Mouse (Mus musculus) stomach, embryonic 16.5 days (tissue): ENCODE results near the gene Tfip11. TPM values are rescaled to one million over a fixed set of nuclear protein-coding genes. Genes with fewer than 3 reads are reported as not detected.

Experiments used
- ATAC-seq: fragments of 200-750 bp; cut with Nextera tagmentation; 2 replicates; pipeline ENCODE4 v1.8.0; 2017; ENCODE audit warnings: moderate number of reproducible peaks, moderate TSS enrichment; ENCODE audit not compliant: insufficient read depth, low FRiP score
- H3K27ac ChIP-seq: fragments of 300-500 bp; sonication (generic); 2 replicates; pipeline ENCODE4 v1.5.1; 2014; ENCODE audit warnings: low read length
- H3K27me3 ChIP-seq: fragments of 300-500 bp; sonication (generic); 2 replicates; pipeline ENCODE4 v1.6.1; 2014; ENCODE audit warnings: low read length, control low read depth, mixed read lengths; ENCODE audit not compliant: control insufficient read depth, insufficient read depth
- H3K36me3 ChIP-seq: fragments of 300-500 bp; sonication (generic); 2 replicates; pipeline ENCODE4 v1.6.1; 2014; ENCODE audit warnings: low read length; ENCODE audit not compliant: control insufficient read depth, insufficient read depth
- H3K4me1 ChIP-seq: fragments of 300-500 bp; sonication (generic); 2 replicates; pipeline ENCODE4 v1.6.1; 2014; ENCODE audit warnings: low read length, control low read depth, mixed read lengths; ENCODE audit not compliant: control insufficient read depth, insufficient read depth
- H3K4me2 ChIP-seq: fragments of 300-500 bp; sonication (generic); 2 replicates; pipeline ENCODE4 v1.6.1; 2014; ENCODE audit warnings: low read depth, low read length, mixed read lengths
- H3K4me3 ChIP-seq: fragments of 300-500 bp; sonication (generic); replicated peaks from 2 replicates; pipeline ENCODE4 v1.5.1; 2014; ENCODE audit warnings: mild to moderate bottlenecking, low read length
- H3K9ac ChIP-seq: fragments of 300-500 bp; sonication (generic); 2 replicates; pipeline ENCODE4 v1.6.1; 2014; ENCODE audit warnings: low read length
- H3K9me3 ChIP-seq: fragments of 300-500 bp; sonication (generic); replicated peaks from 2 replicates; pipeline ENCODE4 v1.6.1; 2016; ENCODE audit warnings: low read length, control low read depth; ENCODE audit not compliant: control insufficient read depth
- WGBS: fragments of 180-500 bp; shearing (Covaris S2); extraction: QIAGEN DNeasy Blood & Tissue Kit; methylation state at CpG from one replicate; pipeline ENCODE4 v1.1.7; 2014; 5-methylcytosine and 5-hydroxymethylcytosine counted together
- polyA plus RNA-seq: library from polyadenylated mRNA; unstranded; fragments of >200 nt; fragmentation: Nextera tagmentation; extraction: Ambion mirVana; gene quantifications from 2 replicates; pipeline ENCODE4 v1.2.1, GENCODE M21; 2015

The Tfip11 gene
- polyA plus RNA-seq, 1 experiment from 2014 or later, result 27.6 TPM

DNA sequence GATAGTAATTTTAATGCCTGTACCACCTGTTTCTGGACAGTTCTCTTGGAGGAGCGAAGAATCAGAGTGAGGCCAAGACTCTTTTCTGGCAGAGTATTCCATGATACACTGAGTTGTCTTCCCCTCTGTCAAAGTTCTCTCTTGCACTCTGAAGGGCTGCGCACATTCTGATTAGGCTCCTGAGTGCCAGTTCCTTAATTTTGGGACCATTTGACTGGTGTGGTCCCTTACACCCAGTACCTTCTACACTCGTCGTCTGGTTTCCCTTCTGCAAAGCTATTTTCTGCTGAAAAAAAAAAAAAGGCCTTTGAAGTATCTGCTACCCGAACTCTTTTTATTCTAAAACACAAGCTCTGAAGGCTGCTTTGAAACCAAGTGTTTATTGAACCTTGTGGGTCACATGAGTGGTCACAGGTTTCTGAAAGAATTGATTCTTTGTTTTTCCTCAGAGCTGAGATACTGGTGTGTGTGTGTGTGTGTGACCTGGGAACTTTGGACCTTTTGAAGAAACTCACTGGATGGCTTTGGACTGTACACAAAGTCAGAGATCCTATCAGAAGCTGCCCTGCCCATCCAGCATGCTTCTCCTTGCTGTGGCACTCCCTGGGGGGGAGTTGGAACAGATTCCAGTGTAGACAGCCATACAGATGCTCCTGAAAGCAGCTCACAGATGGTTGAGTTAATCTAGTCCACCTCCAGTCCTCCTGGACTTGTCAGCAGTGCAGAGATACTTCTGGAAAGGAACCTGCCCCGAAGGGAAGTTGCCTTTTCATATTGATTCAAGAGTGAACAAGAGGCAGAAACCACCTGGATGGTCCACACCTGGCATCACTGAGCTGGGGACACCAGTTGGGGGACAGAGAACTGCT is 18.2 kb downstream of the Tfip11 start:
- H3K36me3 ChIP-seq, result 0 out of 2 replicates have a peak, but pooled peaks cover 3% of the 10 kb centered on the region
- no peaks in the 10 kb centered on the region for H3K27me3 ChIP-seq
- H3K4me1 ChIP-seq, result peaks cover 22% of the 10 kb centered on the region
- peak overlapping the region; percentile 43; the same call in 1 of the 2 replicates for H3K9ac ChIP-seq
- H3K4me2 ChIP-seq, result peak overlapping the region; percentile 86; the same call in 1 of the 2 replicates
- no peak overlapping the region; the same call in 1 of the 2 replicates for H3K4me3 ChIP-seq
- 67% methylated on average over 6 of the region's 6 CpGs for WGBS
- no peaks in the 10 kb centered on the region for H3K9me3 ChIP-seq
- H3K27ac ChIP-seq, result peak overlapping the region; percentile 46
- peak; percentile 18; the same call in 1 of the 2 replicates for ATAC-seq

DNA sequence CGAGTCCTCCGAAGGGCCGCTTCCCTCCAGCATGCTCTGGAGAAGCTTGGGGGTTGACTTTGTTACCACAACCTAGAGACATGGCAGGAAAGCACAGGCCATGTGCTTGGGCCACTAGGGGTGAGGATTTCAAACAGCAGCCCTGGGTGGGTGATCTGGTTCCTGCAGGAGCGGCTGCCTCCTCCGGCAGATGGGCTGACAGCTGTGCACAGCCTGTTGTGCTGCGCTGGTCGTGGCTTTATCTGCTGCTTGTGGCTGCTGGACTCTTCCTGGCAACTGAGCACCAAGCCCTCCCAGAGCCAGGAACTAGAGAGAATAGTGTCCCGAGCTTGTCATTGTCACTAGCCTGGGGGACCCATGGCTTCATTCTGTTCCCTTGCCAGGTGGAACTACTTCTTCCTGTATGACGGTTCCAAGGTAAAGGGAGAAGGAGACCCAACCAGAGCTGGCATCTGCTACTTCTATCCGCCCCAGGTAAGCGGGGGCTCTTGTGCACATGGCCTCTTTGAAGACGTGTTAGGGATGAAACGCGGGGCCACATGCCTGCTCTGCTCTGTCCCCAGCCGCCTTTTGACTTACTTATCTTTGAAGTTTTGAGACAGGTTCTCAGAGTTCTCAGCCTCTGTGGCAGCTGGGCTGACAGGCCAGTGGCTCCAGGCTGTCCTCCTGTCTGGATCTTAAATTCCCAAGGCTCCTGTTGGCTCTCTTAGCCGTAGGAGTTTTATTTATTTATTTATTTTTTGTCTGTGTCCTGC is 20.2 kb downstream of the Tfip11 start:
- Histone ChIP-seq H3K4me1 (peaks cover 22% of the 10 kb centered on the region), H3K9ac (no peak overlapping the region), H3K27me3 (no peaks in the 10 kb centered on the region), H3K4me3 (no peak overlapping the region), H3K36me3 (0 out of 2 replicates have a peak, but pooled peaks cover 7% of the 10 kb centered on the region), H3K9me3 (no peaks in the 10 kb centered on the region), H3K4me2 (no peak overlapping the region), H3K27ac (no peak overlapping the region)
- ATAC-seq, result peak; percentile 30; the same call in 1 of the 2 replicates
- 78% methylated on average over 16 of the region's 16 CpGs for WGBS

DNA sequence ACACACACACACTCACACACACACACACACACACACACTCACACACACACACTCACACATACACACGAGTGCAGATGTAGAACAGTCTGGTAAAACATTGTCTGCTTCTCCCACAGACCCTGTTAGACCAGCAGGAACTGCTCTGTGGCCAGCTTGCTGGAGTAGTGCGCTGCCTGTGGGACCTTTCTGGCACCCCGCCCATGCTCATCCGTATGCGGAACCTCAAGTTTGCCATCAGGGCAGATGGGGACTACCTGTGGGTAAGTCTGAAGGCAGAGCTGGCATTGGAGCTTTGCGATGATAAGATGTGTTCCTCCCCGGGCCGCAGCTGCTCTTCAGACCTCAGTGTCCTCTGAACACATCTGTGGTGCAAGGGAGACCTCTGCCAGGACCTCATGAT is 23.0 kb downstream of the Tfip11 start:
- no peak overlapping the region for H3K4me3 ChIP-seq
- H3K4me1 ChIP-seq, result peaks cover 9% of the 10 kb centered on the region
- 91% methylated on average over 8 of the region's 8 CpGs for WGBS
- no peak for ATAC-seq
- H3K27me3 ChIP-seq, result no peaks in the 10 kb centered on the region
- H3K36me3 ChIP-seq, result 0 out of 2 replicates have a peak, but pooled peaks cover 7% of the 10 kb centered on the region
- H3K9ac ChIP-seq, result no peak overlapping the region
- no peak overlapping the region for H3K4me2 ChIP-seq
- no peak overlapping the region for H3K27ac ChIP-seq
- H3K9me3 ChIP-seq, result no peaks in the 10 kb centered on the region

DNA sequence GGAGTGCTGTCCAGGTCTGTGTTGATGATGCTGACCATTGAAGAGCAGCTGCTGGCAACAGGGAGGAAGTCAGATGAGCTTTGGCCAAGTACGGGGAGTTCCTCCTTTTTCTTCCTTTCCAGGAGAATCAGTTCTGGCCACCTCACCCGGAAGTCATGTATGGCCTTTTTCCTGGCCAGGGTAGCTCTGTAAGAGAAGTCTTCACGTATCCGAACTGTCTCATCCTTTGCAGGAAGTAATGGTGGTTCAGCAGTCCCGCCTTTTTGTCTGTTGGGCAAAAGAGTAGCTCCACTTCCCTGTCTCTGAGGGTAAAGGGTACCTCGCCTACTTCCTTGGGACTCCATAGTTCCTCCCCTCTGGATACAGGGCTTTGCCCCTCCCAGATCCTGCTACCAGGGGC is 29.3 kb downstream of the Tfip11 start:
- H3K36me3 ChIP-seq, result no peaks in the 10 kb centered on the region; the same call in 1 of the 2 replicates
- H3K4me1 ChIP-seq, result no peaks in the 10 kb centered on the region
- H3K4me2 ChIP-seq, result no peak overlapping the region
- H3K9me3 ChIP-seq, result no peaks in the 10 kb centered on the region
- ATAC-seq, result no peak
- H3K27ac ChIP-seq, result no peak overlapping the region
- no peak overlapping the region for H3K4me3 ChIP-seq
- 79% methylated on average over 6 of the region's 6 CpGs for WGBS
- no peaks in the 10 kb centered on the region for H3K27me3 ChIP-seq
- no peak overlapping the region for H3K9ac ChIP-seq

DNA sequence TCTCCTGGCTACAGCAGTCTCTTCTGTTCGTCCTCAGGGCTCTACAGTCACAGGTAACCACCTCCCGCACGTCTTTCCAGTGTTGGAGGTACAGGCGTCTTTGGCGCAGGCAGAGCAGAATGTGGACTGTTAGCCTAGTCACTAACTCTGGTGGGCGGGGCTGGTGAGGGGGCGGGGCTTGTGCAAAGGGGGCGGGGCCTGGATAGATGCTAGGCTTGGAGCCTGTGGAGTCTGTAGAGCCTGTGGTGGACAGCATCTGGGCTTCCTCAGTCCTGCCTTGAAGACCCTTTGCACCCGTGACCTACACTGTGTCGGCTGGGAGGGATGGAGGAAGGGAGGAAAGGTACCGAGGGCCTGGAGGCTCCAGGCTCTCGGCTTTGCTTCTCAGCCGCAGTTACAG is 29.8 kb downstream of the Tfip11 start, which contains the start of gene Gm6583:
Gm6583 (minus strand) TSS at position 124 of the 400 bp plus-strand sequence.
- H3K4me2 ChIP-seq, result no peak within 1 kb of the TSS
- no peaks in the 10 kb centered on the region for H3K9me3 ChIP-seq
- no peaks in the 10 kb centered on the region; the same call in 1 of the 2 replicates for H3K36me3 ChIP-seq
- H3K27me3 ChIP-seq, result no peaks in the 10 kb centered on the region
- 58% methylated on average over 13 of the region's 13 CpGs for WGBS
- no peak within 1 kb of the TSS for H3K27ac ChIP-seq
- no peaks in the 10 kb centered on the region for H3K4me1 ChIP-seq
- no peak within 1 kb of the TSS for H3K9ac ChIP-seq
- ATAC-seq, result no peak
- no peak within 1 kb of the TSS for H3K4me3 ChIP-seq

DNA sequence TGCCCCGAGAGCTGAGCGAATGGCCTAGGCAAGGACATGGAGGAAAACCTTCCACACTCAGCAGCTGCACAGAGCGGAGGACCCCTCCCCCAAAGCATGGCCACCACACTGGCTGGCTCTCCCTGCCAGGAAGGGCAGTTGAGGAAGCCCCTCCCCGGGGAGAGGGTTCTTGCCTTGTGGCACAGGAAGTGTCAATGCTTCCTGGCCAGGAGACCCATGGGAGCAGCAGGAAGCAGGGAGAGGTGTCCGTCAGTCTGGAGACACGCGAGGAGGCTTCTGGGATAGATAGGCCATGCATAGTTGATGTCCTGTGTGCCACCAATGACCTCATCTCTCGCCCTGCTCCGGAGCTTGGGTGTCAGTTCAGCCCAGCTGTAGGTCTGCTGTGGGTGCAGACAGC is 30.2 kb downstream of the Tfip11 start:
- ATAC-seq, result no peak
- Histone ChIP-seq H3K4me2 (no peak overlapping the region), H3K9ac (no peak overlapping the region), H3K36me3 (no peaks in the 10 kb centered on the region; the same call in 1 of the 2 replicates), H3K27me3 (no peaks in the 10 kb centered on the region), H3K4me3 (no peak overlapping the region), H3K4me1 (no peaks in the 10 kb centered on the region), H3K27ac (no peak overlapping the region), H3K9me3 (no peaks in the 10 kb centered on the region)
- WGBS, result 91% methylated on average over 9 of the region's 9 CpGs

DNA sequence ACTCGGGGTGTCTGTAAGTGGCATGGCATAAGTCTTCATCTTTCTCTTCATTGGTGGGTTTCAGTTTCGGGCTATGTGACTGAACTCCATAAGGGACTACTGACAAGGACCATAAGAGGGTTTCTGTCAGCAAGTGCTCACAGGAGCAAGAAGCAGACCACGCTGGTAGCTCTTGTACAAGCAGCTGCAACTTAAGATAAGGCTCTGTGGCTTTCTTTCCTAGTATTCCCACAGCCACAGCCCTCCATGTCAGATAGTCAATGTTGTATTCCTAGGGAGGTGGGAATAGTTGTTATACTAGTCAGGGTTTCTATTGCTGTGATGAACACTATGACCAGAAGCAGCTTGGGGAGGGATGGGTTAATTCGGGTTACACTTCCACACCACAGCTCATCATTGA is 33.4 kb downstream of the Tfip11 start:
- no peaks in the 10 kb centered on the region for H3K27me3 ChIP-seq
- H3K4me1 ChIP-seq, result no peaks in the 10 kb centered on the region
- no peak overlapping the region for H3K9ac ChIP-seq
- H3K9me3 ChIP-seq, result 0 out of 2 replicates have a peak, but pooled peaks cover 4% of the 10 kb centered on the region
- no peak overlapping the region for H3K4me3 ChIP-seq
- no peaks in the 10 kb centered on the region; the same call in 1 of the 2 replicates for H3K36me3 ChIP-seq
- H3K27ac ChIP-seq, result no peak overlapping the region
- no peak overlapping the region for H3K4me2 ChIP-seq
- ATAC-seq, result no peak
- WGBS, result 89% methylated on average over 4 of the region's 4 CpGs

DNA sequence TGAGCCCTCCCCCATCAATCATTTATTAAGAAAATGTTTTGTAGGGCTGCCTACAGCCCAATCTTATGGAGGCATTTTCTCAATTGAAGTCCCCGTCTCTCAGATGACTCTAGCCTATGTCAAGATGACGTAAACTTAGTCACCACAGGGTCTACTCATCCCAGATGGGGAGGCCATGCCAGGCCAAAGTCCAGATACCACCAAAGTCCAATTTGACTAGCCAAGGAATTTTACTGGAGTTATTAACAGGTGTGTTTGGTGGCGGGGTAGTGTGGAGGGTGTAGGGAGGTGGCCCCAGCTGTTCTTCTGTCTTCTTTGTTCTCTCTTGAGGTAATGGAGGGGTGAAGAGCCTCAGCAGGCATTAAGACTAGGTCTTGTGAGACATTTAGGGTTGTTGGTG is 33.9 kb downstream of the Tfip11 start:
- H3K9me3 ChIP-seq, result 0 out of 2 replicates have a peak, but pooled peaks cover 4% of the 10 kb centered on the region
- no peaks in the 10 kb centered on the region; the same call in 1 of the 2 replicates for H3K36me3 ChIP-seq
- no peak overlapping the region for H3K4me3 ChIP-seq
- H3K4me2 ChIP-seq, result no peak overlapping the region
- H3K27me3 ChIP-seq, result no peaks in the 10 kb centered on the region
- 92% methylated on average over 3 of the region's 3 CpGs for WGBS
- H3K4me1 ChIP-seq, result no peaks in the 10 kb centered on the region
- ATAC-seq, result no peak
- H3K9ac ChIP-seq, result no peak overlapping the region
- H3K27ac ChIP-seq, result no peak overlapping the region
